Mouse (Mus musculus) brown adipose tissue, adult 24 weeks (tissue): Measurements from ENCODE around the gene Pard3. TPM values are rescaled to one million over a fixed set of nuclear protein-coding genes. Genes with fewer than 3 reads are reported as not detected.

ENCODE experiments used
- H3K27ac ChIP-seq: fragments of 200-500 bp; replicated peaks from 2 replicates; pipeline ENCODE4 v1.5.1; 2012; ENCODE audit warnings: low read depth, mild to moderate bottlenecking, low read length
- H3K4me1 ChIP-seq: fragments of 200-500 bp; 2 replicates; pipeline ENCODE4 v1.6.1; 2012; ENCODE audit warnings: low read length, mixed read lengths; ENCODE audit not compliant: control insufficient read depth, insufficient read depth, insufficient read length
- H3K4me3 ChIP-seq: fragments of 200-500 bp; 2 replicates; pipeline ENCODE4 v1.5.1; 2012; ENCODE audit warnings: low read depth, mild to moderate bottlenecking, low read length, moderate library complexity; ENCODE audit not compliant: insufficient read depth
- polyA plus RNA-seq: library from polyadenylated mRNA; stranded (reverse); fragments of >200 nt; gene quantifications from 2 replicates; pipeline ENCODE4 v1.2.4, GENCODE M21; 2012; ENCODE audit not compliant: missing spikeins, insufficient read depth, insufficient read length

The Pard3 gene
- polyA plus RNA-seq, 1 experiment, result 14.6 TPM

- H3K27ac ChIP-seq, result no peak overlapping the region
Measured at GRCm38 (mm10) chr8:127462378-127462935, 398.8 kb downstream of the Pard3 start.

GRCm38 (mm10) chr8:127464300-127464699, 400.6 kb downstream of the Pard3 start:
- Histone ChIP-seq H3K4me3 (no peak overlapping the region), H3K27ac (no peak overlapping the region), H3K4me1 (no peaks in the 10 kb centered on the region)

More at GRCm38 (mm10) chr8:127462378-127462935, 398.8 kb downstream of the Pard3 start:
- Histone ChIP-seq H3K4me3 (no peak overlapping the region), H3K4me1 (no peaks in the 10 kb centered on the region)

GRCm38 (mm10) chr8:127472204-127472603, 408.5 kb downstream of the Pard3 start:
- Histone ChIP-seq H3K4me3 (no peak overlapping the region), H3K27ac (no peak overlapping the region), H3K4me1 (no peaks in the 10 kb centered on the region)

- Histone ChIP-seq H3K4me3 (no peak overlapping the region), H3K27ac (no peak overlapping the region), H3K4me1 (no peaks in the 10 kb centered on the region)
Measured at GRCm38 (mm10) chr8:127480003-127480402, 416.3 kb downstream of the Pard3 start.

GRCm38 (mm10) chr8:127485618-127486017, 421.9 kb downstream of the Pard3 start:
- Histone ChIP-seq H3K27ac (no peak overlapping the region), H3K4me3 (no peak overlapping the region), H3K4me1 (no peaks in the 10 kb centered on the region)

- no peak overlapping the region for H3K27ac ChIP-seq
- no peak overlapping the region for H3K4me3 ChIP-seq
- H3K4me1 ChIP-seq, result no peaks in the 10 kb centered on the region
Measured at GRCm38 (mm10) chr8:127491963-127492362, 428.3 kb downstream of the Pard3 start.

GRCm38 (mm10) chr8:127495226-127495780, 431.6 kb downstream of the Pard3 start:
- Histone ChIP-seq H3K27ac (no peak overlapping the region), H3K4me3 (no peak overlapping the region), H3K4me1 (no peaks in the 10 kb centered on the region; the same call in 1 of the 2 replicates)

- H3K4me3 ChIP-seq, result no peak overlapping the region
- H3K27ac ChIP-seq, result no peak overlapping the region
- peaks cover 3% of the 10 kb centered on the region; the same call in 1 of the 2 replicates for H3K4me1 ChIP-seq
Measured at GRCm38 (mm10) chr8:127498997-127499719, 435.5 kb downstream of the Pard3 start.

- H3K27ac ChIP-seq, result no peak overlapping the region
- peaks cover 3% of the 10 kb centered on the region; the same call in 1 of the 2 replicates for H3K4me1 ChIP-seq
- H3K4me3 ChIP-seq, result peak overlapping the region; percentile 36
Measured at GRCm38 (mm10) chr8:127499720-127500114, 436.0 kb downstream of the Pard3 start.

- no peak overlapping the region for H3K27ac ChIP-seq
- H3K4me1 ChIP-seq, result peaks cover 3% of the 10 kb centered on the region; the same call in 1 of the 2 replicates
- H3K4me3 ChIP-seq, result peak overlapping the region; percentile 36; the same call in 1 of the 2 replicates
Measured at GRCm38 (mm10) chr8:127500206-127500605, 436.5 kb downstream of the Pard3 start.

- H3K4me1 ChIP-seq, result peaks cover 3% of the 10 kb centered on the region; the same call in 1 of the 2 replicates
- H3K4me3 ChIP-seq, result no peak overlapping the region
Measured at GRCm38 (mm10) chr8:127501756-127502155, 438.1 kb downstream of the Pard3 start.

GRCm38 (mm10) chr8:127505286-127505685, 441.6 kb downstream of the Pard3 start:
- Histone ChIP-seq H3K4me3 (no peak overlapping the region), H3K27ac (no peak overlapping the region), H3K4me1 (peaks cover 3% of the 10 kb centered on the region; the same call in 1 of the 2 replicates)

More at GRCm38 (mm10) chr8:127501756-127502155, 438.1 kb downstream of the Pard3 start:
- no peak overlapping the region for H3K27ac ChIP-seq

- H3K4me1 ChIP-seq, result no peaks in the 10 kb centered on the region
- no peak overlapping the region for H3K4me3 ChIP-seq
- no peak overlapping the region for H3K27ac ChIP-seq
Measured at GRCm38 (mm10) chr8:127506336-127506735, 442.6 kb downstream of the Pard3 start.

GRCm38 (mm10) chr8:127511341-127511740, 447.6 kb downstream of the Pard3 start:
- no peak overlapping the region for H3K27ac ChIP-seq
- H3K4me1 ChIP-seq, result no peaks in the 10 kb centered on the region
- no peak overlapping the region for H3K4me3 ChIP-seq

GRCm38 (mm10) chr8:127512001-127512573, 448.4 kb downstream of the Pard3 start:
- no peak overlapping the region for H3K4me3 ChIP-seq
- no peak overlapping the region for H3K27ac ChIP-seq
- no peaks in the 10 kb centered on the region for H3K4me1 ChIP-seq
